Mouse (Mus musculus) inflammation-experienced regulatory T-cells, adult 6 months (primary cell): ENCODE measurements around the gene Dpm1. TPM values are rescaled to one million over a fixed set of nuclear protein-coding genes. Genes with fewer than 3 reads are reported as not detected.

Experiments
- ATAC-seq: one replicate; pipeline ENCODE4 v1.8.0; 2017
- polyA plus RNA-seq, 3 experiments: library from polyadenylated mRNA; unstranded; fragments of 100-300 nt; shearing (Covaris generic); gene quantifications; one replicate each; pipeline ENCODE4 v1.2.1; 2017

The Dpm1 gene
- polyA plus RNA-seq, 3 experiments from 2014 or later = 81.9 to 112 (median 110) TPM

- no peak for ATAC-seq
These were observed 68.8 kb downstream of the Dpm1 start for GRCm38 (mm10) chr2:168161514-168161971.

GRCm38 (mm10) chr2:168160370-168160930 lies 69.9 kb downstream of the Dpm1 start:
- no peak for ATAC-seq

Other genes with a start within 250 kb of the Dpm1 start
- gene Ripor3, start 220.0 kb downstream of the Dpm1 start, polyA plus RNA-seq = under 1 TPM; 0.16 to 0.49 (median 0.33) TPM
- gene Pard6b, start 149.6 kb downstream of the Dpm1 start, polyA plus RNA-seq = 1 to 10 TPM in 2 of 3 experiments, under 1 TPM in 1; 0.41 to 1.2 (median 1.1) TPM
- 1 to 10 TPM; 1.7 to 2.1 (median 1.8) TPM for gene Adnp, start 23.5 kb downstream of the Dpm1 start, polyA plus RNA-seq
- 10 to 100 TPM; 20.2 to 22.3 (median 20.2) TPM for gene Gm20716, start 227 bp downstream of the Dpm1 start, polyA plus RNA-seq
- gene Mocs3, start within 50 bp of the Dpm1 start, polyA plus RNA-seq = 1 to 10 TPM in 1 of 3 experiments, under 1 TPM in 2; 0.47 to 2.0 (median 0.48) TPM
- gene Kcng1, start 51.1 kb upstream of the Dpm1 start, polyA plus RNA-seq = not detected